In genomic region chr10:9002261-9002660, GRCm38 (mm10) we compare ENCODE assay signal across 16 mouse cellular contexts.
"Had no signal": no experiment of that assay in that cellular context is flagged by ENCODE, and none has a peak within 500 bp of the region (broad histone marks: within the 10 kb centered on the region; RNA-seq: fewer than 3 reads in every experiment).

No protein-coding gene starts in this region.

- H3K27ac ChIP-seq: liver, embryonic 13.5 days; liver, embryonic 15.5 days; lung, embryonic 15.5 days; macrophage; midbrain, embryonic 13.5 days; midbrain, embryonic 15.5 days; neural tube, embryonic 12.5 days; stomach, embryonic 15.5 days; stomach, postnatal 0 days had no signal

- H3K9ac ChIP-seq: liver, embryonic 13.5 days; liver, embryonic 15.5 days; liver, postnatal 0 days; lung, embryonic 15.5 days; midbrain, embryonic 13.5 days; midbrain, embryonic 15.5 days; neural tube, embryonic 12.5 days; stomach, embryonic 15.5 days had no signal

- ATAC-seq: liver, postnatal 0 days; midbrain, embryonic 13.5 days; midbrain, embryonic 15.5 days had no signal

- H3K4me1 ChIP-seq: liver, embryonic 13.5 days; liver, embryonic 15.5 days; megakaryocyte, embryonic 14.5 days; midbrain, embryonic 15.5 days; neural tube, embryonic 12.5 days had no signal

- H3K4me3 ChIP-seq: liver, embryonic 13.5 days; liver, embryonic 15.5 days; lung, embryonic 15.5 days; megakaryocyte, embryonic 14.5 days; midbrain, embryonic 13.5 days; midbrain, embryonic 15.5 days; neural tube, embryonic 12.5 days; stomach, embryonic 15.5 days had no signal

- H3K27me3 ChIP-seq: liver, embryonic 13.5 days; liver, embryonic 15.5 days; lung, embryonic 15.5 days; midbrain, embryonic 13.5 days; midbrain, embryonic 15.5 days; neural tube, embryonic 12.5 days; stomach, embryonic 15.5 days had no signal

- DNase-seq: liver, embryonic 13.5 days; liver, postnatal 0 days; right cerebral cortex, postnatal 14 days; thymus, adult 2 months; thymus, postnatal 25 days; thymus, postnatal 4 days had no signal

- H3K36me3 ChIP-seq: liver, embryonic 13.5 days; liver, embryonic 15.5 days; lung, embryonic 15.5 days; midbrain, embryonic 13.5 days; midbrain, embryonic 15.5 days; neural tube, embryonic 12.5 days; stomach, embryonic 15.5 days had no signal

- H3K9me3 ChIP-seq: liver, embryonic 13.5 days; liver, embryonic 15.5 days; lung, embryonic 15.5 days; megakaryocyte, embryonic 14.5 days; midbrain, embryonic 13.5 days; midbrain, embryonic 15.5 days; neural tube, embryonic 12.5 days; stomach, embryonic 15.5 days had no signal

- H3K4me2 ChIP-seq: liver, embryonic 13.5 days; liver, embryonic 15.5 days; lung, embryonic 15.5 days; midbrain, embryonic 11.5 days; midbrain, embryonic 13.5 days; midbrain, embryonic 15.5 days; neural tube, embryonic 12.5 days; stomach, embryonic 15.5 days had no signal
